Mouse (Mus musculus) adrenal gland, postnatal 4 days (tissue): ENCODE results near the gene Ppp1r7. TPM values are rescaled to one million over a fixed set of nuclear protein-coding genes. Genes with fewer than 3 reads are reported as not detected.

Experiments used
- DNase-seq, 2 experiments: peaks; one replicate each; pipeline ENCODE4 v3.0.0; 2021 to 2022; ENCODE audit warnings: low spot score in 2 of 2, mixed read lengths in 2 of 2
- microRNA-seq: library from miRNA; unstranded; fragments of <30 nt; microRNA quantifications from one replicate; pipeline ENCODE4 v1.2.0, GENCODE M21; 2021
- total RNA-seq, 2 experiments: library from RNA; stranded (reverse); gene quantifications; 2 replicates each; pipeline ENCODE4 v1.2.3; 2021

The Ppp1r7 gene
- total RNA-seq, 2 experiments from 2014 or later, result 30.6 to 35.3 TPM

GRCm38 (mm10) chr1:93403403-93403802 lies 60.7 kb downstream of the Ppp1r7 start:
- DNase-seq, result no peak

Small RNA genes lying within 50 kb of the gene (microRNA-seq; reads per million reads assigned to microRNA genes)
- gene Mir6345 (not detected), gene Mir6902 (not detected)

Other genes with a start within 250 kb of the Ppp1r7 start
- gene Kif1a, start 240.9 kb upstream of the Ppp1r7 start, total RNA-seq, result 10 to 100 TPM; 36.0 to 45.0 TPM
- 10 to 100 TPM in 1 of 2 experiments, under 1 TPM in 1; 0.70 to 18.8 TPM for gene Agxt, start 207.6 kb upstream of the Ppp1r7 start, total RNA-seq
- gene 2310007B03Rik, start 181.9 kb upstream of the Ppp1r7 start, total RNA-seq, result under 1 TPM in 1 of 2 experiments, not detected in 1; 0.42 TPM
- gene Crocc2, start 174.1 kb upstream of the Ppp1r7 start, total RNA-seq, result under 1 TPM; 0.31 TPM
- 10 to 100 TPM; 27.0 to 28.8 TPM for gene Sned1, start 107.0 kb upstream of the Ppp1r7 start, total RNA-seq
- gene Mterf4, start 36.9 kb upstream of the Ppp1r7 start, total RNA-seq, result 10 to 100 TPM; 30.1 to 30.3 TPM
- gene Pask, start 628 bp downstream of the Ppp1r7 start, total RNA-seq, result 10 to 100 TPM; 11.4 to 15.9 TPM
- not detected for gene Ano7, start 31.1 kb downstream of the Ppp1r7 start, total RNA-seq
- 100 to 1,000 TPM; 306 to 308 TPM for gene Hdlbp, start 136.0 kb downstream of the Ppp1r7 start, total RNA-seq
- 10 to 100 TPM; 19.3 to 22.9 TPM for gene Farp2, start 169.2 kb downstream of the Ppp1r7 start, total RNA-seq